Mouse (Mus musculus): ENCODE measurements around the gene Med29.
A peak's percentile ranks its signal among the peaks of the same experiment; 100 is the strongest.
"Not testable (repeated sequence)": the region's sequence is repeated elsewhere in the genome, so short reads cannot be mapped to it uniquely, and the experiment has no call there.

The Med29 gene

DNA sequence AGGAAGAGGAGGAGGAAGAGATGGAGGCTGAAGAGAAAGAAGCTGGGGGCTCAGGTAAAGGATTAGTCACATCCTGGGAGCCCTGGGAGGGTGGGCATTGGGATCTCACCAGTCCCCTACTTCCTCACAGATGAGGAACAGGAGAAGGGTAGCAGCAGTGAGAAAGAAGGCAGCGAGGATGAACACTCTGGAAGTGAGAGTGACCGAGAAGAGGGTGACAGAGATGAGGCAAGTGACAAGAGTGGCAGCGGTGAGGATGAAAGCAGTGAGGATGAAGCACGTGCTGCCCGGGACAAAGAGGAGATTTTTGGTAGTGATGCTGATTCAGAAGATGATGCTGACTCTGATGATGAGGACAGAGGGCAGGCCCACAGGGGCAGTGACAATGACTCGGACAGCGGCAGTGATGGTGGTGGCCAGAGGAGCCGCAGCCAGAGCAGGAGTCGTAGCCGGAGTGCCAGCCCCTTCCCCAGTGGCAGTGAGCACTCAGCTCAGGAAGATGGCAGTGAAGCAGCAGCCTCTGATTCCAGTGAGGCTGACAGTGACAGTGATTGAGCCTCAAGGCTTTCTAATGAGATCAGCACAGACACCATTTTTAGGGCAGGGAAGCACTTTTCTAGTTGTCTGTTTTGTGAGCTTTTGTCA, 6.3 kb upstream of the Med29 start:
- no peak for DNase-seq (ENCODE audit: low read depth in 2 of 2, low spot score in 2 of 2)

DNA sequence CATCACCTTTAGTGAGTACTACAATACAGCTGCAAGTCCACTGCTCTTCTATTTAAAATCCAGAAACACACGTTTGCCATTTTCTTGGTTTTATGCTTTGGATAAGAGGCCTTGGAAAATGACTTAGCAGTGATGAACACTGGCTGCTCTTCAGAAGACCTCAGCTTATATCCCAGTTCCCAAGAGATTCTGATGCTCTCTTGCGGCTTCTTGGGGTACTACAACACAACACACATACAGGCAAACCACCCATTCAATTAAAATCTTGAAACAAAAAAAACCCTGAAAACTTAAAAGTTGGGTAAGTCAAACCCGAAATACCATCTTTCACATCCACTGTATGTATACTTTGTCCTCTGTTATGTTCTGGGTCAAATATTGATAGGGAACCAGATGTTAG, 5.5 kb upstream of the Med29 start:
- no peak for DNase-seq (ENCODE audit: low read depth in 2 of 2, low spot score in 2 of 2)

DNA sequence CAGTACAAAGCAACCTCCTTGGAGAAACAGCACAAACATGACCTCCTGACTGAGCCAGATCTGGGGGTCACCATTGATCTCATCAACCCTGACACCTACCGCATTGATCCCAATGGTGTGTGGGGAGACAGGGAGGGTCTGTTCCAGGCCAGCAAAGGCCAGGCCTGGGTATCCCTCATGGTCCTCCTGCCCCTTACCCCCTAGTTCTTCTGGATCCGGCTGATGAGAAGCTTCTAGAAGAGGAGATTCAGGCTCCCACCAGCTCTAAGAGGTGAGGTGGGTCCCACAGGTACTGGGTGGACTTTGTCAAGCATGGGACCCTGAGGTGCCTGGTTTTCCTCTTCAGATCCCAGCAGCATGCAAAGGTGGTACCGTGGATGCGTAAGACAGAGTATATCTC, 2.9 kb upstream of the Med29 start:
- no peak for DNase-seq (ENCODE audit: low read depth in 2 of 2, low spot score in 2 of 2)

DNA sequence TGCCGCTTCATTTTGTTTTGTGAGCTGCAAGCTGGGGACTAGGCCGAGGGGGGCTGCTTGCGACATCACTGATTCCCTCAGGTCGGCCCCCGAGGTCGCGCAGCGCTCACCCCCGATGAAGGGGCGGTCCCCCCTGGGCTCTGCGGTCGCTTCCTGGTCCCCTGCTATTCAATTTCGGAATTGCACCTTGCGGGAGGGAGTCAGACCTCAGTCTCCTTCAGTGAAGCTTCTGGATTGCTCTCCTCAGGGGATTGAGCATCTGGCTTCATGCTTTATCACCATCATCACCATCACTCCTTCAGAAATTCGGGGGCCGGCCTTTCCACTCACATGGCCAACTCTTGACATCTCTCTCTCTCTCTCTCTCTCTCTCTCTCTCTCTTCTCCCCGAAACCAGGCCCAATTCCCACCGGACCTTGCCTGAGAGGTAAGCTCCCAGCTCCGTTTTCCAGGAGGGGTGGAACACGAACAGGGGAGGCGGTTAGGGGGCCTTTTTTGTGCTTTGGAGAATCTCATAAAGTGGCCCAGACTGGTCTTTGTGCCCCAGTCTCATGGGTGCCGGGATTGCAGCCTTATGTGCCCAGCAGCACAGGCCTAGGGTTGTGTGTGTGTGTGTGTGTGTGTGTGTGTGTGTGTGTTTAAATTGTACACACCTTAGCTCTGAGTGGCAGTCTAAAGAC, 904 bp upstream of the Med29 start:
- DNase-seq (ENCODE audit: low read depth in 2 of 2, low spot score in 2 of 2): no peak

DNA sequence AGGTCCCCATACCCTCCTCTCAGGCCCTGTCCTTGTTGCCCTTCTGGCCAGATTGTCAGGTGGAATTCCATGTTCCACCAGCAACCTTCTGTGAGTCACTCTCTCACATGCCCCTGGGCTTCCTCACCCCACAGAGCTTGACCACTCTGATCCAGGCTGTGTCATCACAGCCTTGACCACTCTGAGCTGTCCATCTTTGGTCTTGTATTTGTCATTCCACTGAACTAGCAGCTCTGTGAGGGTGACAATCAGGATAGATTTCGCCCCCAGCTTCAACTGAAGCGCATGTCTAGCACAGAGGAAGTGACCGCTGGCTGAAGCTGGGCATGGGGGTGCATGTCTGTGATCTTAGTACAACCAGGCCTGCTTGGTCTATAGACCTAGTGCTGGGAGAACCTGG, 2.2 kb downstream of the Med29 start:
- no peak for DNase-seq (ENCODE audit: low read depth in 2 of 2, low spot score in 2 of 2)

DNA sequence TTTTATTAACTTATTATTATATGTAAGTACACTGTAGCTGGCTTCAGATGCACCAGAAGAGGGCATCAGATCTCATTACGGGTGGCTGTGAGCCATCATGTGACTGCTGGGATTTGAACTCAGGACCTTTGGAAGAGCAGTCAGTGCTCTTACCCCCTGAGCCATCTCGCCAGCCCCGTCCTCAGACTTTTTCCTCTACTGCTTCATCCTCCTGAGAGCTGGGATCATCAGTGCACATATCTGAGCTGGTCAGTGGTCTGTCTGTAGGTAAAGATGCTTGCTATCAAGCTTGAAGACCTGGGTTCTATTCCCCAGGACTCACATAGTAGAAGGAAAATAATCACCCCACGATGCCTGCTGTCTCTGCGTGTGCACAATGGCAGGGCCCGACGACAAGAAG, 5.1 kb downstream of the Med29 start:
- not testable (repeated sequence) for DNase-seq (ENCODE audit: low read depth in 2 of 2, low spot score in 2 of 2)

DNA sequence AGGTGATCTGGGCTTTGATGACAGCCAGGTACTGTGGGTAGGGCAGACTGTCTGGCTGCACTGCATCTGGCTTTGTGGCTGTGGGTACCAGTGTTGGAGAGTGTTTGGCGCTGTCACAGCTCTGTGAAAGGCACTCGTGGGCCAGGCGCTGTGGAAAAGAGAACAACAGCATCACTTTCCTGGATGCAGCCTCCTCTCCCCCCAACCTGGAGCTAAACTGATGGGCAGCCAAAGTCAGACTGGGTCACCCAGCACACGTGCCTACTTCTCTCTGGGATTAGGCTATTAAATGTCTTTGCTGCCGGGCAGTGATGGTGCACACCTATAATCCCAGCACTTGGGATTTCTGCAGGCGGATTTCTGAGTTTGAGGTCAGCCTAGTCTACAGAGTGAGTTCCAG, 5.6 kb downstream of the Med29 start:
- DNase-seq (ENCODE audit: low read depth in 2 of 2, low spot score in 2 of 2): not testable (repeated sequence)

DNA sequence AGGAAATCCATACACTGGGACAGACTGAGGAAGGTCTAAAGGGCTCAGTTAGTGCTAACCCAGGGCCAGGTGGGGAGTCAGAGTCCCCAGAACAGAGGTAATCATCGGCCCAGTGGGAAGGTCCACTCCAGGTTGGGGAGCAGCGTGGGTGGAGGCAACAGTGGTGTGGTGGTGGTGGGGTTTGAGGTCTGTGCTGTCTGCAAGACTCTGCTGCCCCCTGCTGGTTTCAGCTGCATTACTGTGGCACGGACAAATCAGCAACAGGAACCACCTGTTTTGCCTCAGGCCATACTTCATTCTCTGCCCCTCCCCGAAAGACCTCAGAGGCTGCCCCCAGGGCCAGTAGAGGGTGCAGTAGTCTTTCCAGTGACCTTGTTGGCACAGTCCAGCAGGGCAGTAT, 6.0 kb downstream of the Med29 start:
- DNase-seq (ENCODE audit: low read depth in 2 of 2, low spot score in 2 of 2): peak; percentile 77 to 84

DNA sequence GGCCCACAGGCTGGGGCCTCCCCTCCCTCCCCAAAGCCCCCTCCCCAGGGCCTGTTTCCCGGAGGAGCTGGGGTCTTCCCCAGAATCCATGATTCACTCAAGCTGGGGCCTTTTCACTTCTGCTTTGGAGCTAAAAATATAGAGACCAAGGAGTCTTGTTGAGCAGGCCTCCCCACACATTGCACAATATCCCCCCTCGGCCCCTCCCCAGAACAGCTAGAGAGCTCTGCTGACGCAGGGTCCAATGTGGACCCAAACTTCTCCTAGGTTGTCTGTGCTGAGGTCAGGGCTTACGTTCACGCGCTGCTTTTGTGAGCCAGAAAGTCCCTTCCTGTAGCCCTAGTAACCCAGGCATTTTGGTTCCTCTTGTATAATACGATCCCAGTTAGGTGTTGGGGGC, 6.5 kb downstream of the Med29 start:
- DNase-seq (ENCODE audit: low read depth in 2 of 2, low spot score in 2 of 2): no peak

DNA sequence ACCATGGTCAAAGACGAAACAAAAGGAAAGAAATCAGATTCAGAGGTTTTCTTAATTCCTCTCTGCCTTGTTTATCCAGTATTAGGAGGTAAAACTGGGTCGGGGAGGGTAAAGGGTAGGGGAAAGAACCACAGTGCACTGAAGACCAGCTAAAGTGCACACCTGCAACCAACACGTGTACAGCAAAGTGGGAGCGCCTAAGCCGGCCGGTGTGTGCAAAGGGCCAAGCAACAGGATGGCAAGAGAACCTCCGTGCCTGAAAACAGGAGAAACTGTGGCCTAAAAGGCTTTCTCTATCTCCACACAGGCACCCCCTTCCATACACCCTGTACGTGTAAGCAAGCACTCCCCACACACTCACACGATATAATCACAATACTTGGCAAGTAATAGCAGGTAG, 7.3 kb downstream of the Med29 start:
- no peak for DNase-seq (ENCODE audit: low read depth in 2 of 2, low spot score in 2 of 2)

DNA sequence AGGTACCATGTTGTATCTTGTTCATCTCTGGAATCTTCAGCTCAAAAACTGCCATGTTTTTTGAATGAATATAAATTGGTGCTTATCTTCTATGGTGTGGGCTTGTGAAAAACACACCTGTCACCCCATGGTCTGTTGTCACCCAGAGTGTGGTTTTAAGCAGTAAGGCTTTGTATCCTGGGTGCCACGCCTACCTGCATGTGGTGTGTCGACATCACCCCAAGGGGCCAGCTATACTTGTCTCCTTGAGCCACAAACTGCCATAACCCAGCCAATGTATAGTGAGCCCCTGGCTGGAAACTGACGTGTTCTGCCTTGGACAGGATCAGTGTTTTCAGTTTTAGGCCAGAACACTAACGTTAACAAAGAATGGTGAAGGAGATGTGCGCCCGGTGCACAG, 8.3 kb downstream of the Med29 start:
- peak; percentile 42 to 44 for DNase-seq (ENCODE audit: low read depth in 2 of 2, low spot score in 2 of 2)

DNA sequence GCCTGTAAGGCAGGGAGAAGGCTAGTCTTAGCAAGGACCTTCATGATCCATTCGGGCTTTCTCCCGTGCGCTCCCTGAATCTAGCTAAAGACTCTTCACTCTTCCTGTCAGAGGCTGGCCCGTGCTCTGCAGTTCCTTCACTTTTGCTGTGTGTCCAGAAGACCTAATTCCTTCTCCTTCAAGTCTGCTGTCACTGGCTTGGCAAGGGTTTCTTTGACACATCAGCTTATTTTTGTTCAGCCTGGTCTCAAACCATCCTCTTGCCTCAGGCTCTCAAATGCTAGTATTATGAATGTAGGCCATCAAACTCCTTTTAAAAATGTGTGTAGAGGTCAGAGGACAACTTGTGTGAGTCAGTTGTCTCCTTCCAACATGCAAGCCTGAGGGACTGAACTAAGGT, 8.9 kb downstream of the Med29 start:
- DNase-seq (ENCODE audit: low read depth in 2 of 2, low spot score in 2 of 2): no peak

DNA sequence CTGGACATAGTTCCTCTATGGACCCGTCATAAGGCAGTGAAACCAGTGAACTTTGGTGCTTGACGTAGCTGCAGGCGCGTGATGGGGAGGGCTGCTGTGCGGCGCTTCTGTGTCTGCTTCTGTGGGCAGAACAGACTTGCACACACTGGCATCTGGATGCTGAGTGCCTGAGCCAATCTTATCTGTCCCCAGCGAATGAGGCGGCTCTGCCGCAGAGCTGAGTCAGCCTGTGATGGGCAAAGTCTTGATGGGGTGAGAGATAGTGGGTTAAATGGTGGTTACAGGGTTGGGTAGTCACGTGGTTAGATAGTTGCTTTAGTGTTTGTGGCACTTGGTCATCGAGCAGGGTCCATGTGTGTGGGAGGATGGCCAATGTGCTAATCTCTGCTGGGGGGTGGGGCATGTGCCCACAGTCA, 9.5 kb downstream of the Med29 start:
- DNase-seq (ENCODE audit: low read depth in 2 of 2, low spot score in 2 of 2): peak; percentile 66 to 74

DNA sequence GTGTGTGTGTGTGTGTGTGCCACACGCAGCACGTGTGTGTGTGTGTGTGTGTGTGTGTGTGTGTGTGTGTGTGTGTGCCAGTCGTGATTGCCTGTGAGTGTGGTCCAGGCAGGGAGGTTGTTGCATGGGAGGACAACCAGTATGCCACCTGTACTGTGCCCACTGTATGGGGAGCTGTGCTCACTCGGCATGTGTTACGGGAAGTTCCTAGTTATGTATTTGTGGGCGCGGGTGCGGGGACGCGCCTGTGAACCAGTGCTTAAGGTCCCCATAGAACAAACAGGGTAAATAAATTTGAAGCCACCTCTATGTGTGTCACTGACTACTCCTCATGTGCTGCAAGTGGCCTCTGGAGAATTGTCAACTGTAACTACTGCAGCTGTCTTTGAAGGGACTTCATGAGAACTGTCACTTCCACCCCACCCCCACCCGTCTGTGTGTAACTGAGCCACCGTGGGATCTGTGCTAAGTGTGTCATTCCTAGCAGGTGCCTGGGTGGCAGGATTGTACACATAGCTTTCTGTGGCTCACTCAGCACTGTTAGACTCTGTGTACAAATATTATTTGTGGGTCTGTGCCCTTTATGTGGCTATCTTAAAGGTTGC, 10.1 kb downstream of the Med29 start:
- DNase-seq (ENCODE audit: low read depth in 2 of 2, low spot score in 2 of 2): no peak

DNA sequence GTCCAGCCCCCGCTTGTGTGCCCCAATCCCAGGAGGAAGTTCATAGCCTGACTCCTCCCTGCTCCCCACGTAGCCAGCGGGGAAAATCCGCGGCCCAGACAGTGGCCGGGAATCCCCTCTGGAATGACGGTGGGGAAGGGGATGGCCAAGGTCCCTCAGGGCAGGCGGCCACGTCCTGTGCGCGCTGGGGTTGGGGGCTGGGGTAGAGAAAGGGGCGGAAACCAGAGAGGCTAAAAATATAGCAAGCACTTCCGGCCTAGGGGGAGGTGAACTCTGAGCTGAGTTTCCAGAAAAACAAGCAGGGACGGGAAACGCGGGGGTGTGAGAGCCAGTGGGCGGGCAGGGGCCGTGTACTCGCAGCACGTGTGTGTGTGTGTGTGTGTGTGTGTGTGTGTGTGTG, 10.6 kb downstream of the Med29 start:
- peak; percentile 91 for DNase-seq (ENCODE audit: low read depth in 2 of 2, low spot score in 2 of 2)

DNA sequence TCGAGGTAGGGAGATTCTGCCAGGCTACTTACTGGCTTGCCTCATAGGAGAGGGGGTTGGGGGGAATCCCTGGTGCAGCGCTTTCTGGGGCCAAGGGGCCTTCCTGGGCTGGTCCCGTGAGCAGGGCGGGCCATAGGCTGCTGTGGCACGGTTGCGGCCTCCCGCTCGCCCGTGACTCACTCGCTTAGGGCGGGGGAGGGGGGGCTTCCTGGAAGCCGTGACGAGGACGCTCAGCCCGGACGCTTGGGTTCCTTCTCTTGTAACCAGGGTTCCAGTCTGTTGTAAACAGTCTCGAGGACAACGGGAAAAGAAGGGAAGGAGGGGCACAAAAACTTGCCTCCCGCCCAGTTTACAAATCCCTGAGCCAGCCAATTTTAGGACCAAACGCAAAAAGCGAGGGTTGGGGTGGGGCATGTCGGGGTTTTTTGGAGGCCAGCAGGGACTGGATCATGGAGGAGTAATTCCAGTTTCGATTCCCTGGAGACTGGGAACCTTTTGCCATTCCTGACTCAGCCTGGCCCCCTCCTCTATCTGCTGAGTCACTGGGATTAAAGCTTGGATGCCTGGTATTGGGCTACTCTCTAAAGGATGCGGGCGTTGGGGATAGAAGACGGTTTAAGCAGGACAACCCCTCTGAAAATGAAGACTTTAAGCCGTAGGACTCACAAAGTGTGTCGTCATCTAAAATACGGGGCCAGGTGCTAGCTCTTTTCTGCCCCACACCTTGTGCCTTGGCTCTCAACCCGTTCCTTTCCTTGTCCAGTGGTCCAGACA, 11.3 kb downstream of the Med29 start:
- DNase-seq (ENCODE audit: low read depth in 2 of 2, low spot score in 2 of 2): peak; percentile 78 to 84

DNA sequence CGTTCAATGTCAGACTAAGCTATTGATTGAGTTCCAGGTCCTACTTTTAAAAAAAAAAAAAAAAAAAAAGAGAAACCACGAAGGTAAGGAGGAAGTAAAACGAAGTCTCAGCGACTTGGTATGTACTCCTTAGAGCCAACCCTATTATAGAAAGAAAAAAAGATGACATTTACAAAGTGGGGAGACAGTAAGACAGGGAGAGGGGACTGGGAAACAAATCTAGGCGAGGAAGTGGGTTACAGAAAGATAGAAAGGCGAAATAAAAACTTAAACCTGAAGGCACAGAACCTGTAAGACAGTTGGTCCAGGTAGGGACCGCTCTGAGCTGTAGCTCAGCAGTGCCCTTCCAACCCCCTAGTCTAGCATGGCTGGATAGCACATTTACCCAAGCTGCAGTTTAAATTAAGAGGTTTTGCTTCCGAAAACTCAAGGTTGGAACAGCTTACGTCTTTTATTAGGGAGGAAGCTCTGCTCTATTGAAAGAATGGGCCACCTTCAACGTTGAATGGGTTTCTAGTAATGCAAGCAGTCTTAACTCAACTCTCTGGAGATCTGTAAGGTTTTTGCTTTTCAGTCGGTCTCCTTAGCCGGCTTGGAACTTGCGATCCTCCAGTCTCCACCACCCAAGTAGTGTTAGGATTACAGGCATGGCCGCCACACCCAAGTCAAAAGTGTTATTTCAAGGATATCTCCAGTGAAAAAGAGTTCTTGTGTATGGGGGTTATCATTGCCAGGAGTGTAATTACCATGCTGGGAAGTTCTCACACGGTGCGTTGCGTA, 12.1 kb downstream of the Med29 start, which contains the start of gene Zfp36:
Zfp36 (minus strand) TSS at position 17 of the 780 bp plus-strand sequence.
- DNase-seq (ENCODE audit: low read depth in 2 of 2, low spot score in 2 of 2): peak in 1 of 2 experiments; percentile 8

DNA sequence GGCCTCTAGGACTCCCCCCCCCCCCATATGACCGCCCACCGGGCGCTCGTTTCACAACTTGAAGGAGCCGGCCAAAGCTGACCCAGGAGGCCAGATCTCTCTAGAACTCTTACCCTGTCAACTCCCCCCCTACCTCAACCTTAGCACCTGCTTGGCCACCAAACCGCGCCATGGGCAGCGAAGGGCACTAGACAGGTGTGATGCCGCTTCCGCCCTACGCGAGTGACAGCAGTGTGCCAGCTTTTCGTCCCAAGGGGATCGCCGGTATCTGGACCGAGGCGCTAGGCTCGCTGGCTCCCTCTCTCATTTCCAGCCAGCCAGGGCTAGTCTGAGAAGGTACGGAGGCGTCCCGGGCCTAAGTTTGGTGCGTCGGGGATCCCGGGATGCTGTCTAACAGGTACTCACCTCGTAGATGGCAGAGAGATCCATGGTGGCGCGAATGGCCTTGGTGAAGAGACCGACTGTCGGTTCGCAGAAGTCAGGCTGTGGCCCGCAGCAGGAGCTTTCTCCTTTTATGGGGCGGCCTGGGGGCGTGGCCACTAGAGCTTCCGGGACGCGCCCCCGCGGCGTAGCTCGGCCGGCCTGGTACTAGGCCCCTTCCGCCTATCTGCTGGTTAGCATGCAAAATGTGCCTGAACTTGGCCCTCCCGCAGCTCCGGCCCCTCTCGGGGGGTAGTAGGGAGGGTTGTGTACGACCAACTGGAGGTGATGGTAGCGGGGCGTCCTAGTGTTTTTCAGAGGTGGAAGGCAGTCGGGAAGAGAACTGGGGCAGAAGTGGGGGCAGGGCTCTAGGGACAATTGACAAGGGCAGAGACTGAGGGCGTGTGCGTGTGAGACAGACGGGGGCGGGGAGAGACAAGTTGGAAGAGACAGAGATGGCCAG, 13.5 kb downstream of the Med29 start:
- peak; percentile 90 to 92 for DNase-seq (ENCODE audit: low read depth in 2 of 2, low spot score in 2 of 2)

DNA sequence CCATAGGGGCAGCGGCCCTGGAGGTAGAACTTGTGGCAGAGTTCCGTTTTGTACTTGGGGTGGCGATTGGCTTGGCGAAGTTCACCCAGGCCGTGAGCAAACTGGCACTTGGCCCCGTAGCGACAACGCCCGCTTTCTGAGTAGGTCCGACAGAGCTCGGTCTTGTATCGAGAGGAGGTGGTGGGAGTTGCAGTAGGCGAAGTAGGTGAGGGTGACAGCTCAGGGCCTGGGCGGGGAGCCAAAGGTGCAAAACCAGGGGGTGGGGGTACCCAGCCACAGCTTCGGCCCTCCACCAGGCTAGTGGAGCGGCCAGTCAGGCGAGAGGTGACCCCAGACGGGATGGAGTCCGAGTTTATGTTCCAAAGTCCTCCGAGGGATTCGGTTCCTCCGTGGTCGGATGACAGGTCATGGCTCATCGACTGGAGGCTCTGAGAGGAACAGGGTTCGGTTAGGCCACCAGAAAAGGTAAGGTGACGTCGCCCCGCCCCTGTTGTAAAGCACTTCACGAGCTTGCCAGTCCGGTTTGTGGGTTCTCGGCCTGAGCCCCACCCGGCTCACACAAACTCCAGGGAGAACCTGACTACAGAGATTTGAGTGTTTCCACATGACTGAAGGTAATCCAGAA, 14.3 kb downstream of the Med29 start:
- peak in 1 of 2 experiments; percentile 40 for DNase-seq (ENCODE audit: low read depth in 2 of 2, low spot score in 2 of 2)

Data from CD8-positive naive resting alpha-beta T cell, adult 2 months (primary cell).